Mouse (Mus musculus) C2C12 (cell line): ENCODE results near the gene Pdf. TPM values are rescaled to one million over a fixed set of nuclear protein-coding genes. Genes with fewer than 3 reads are reported as not detected.

Experiments
- H3K27me3 ChIP-seq: one replicate; pipeline ENCODE4 v1.6.1; 2011; ENCODE audit not compliant: control insufficient read depth, insufficient read depth, insufficient read length
- H3K36me3 ChIP-seq: one replicate; pipeline ENCODE4 v1.6.1; 2011; ENCODE audit not compliant: control insufficient read depth, insufficient read depth
- H3K4me3 ChIP-seq: one replicate; pipeline ENCODE4 v1.5.1; 2011; ENCODE audit warnings: mild to moderate bottlenecking, control low read depth; ENCODE audit not compliant: poor library complexity, insufficient read depth, severe bottlenecking
- H3K79me2 ChIP-seq: one replicate; pipeline ENCODE4 v1.6.1; 2011; ENCODE audit not compliant: control insufficient read depth, insufficient read depth
- H3K79me3 ChIP-seq: one replicate; pipeline ENCODE4 v1.6.1; 2011; ENCODE audit warnings: low read depth, control low read depth
- H3ac ChIP-seq: one replicate; pipeline ENCODE3; 2011; ENCODE audit warnings: low read depth; ENCODE audit not compliant: control insufficient read depth, insufficient read length
- CEBPB ChIP-seq: IDR thresholded peaks from one replicate; pipeline ENCODE4 v1.6.1; 2011; ENCODE audit warnings: low read depth, mild to moderate bottlenecking, control low read depth, moderate library complexity
- CTCF ChIP-seq: IDR thresholded peaks from one replicate; pipeline ENCODE4 v1.5.1; 2011; ENCODE audit not compliant: control insufficient read depth, insufficient read depth, insufficient read length
- FOSL1 ChIP-seq: IDR thresholded peaks from one replicate; pipeline ENCODE4 v1.8.0; 2011; ENCODE audit warnings: mild to moderate bottlenecking, low read length; ENCODE audit not compliant: poor library complexity, insufficient read depth, severe bottlenecking
- MAX ChIP-seq: IDR thresholded peaks from one replicate; pipeline ENCODE4 v1.6.1; 2011; ENCODE audit warnings: mild to moderate bottlenecking, control low read depth
- MYOD1 ChIP-seq: IDR thresholded peaks from one replicate; pipeline ENCODE4 v1.6.1; 2011; ENCODE audit warnings: low read depth; ENCODE audit not compliant: control insufficient read depth, insufficient read length
- MYOG ChIP-seq: IDR thresholded peaks from one replicate; pipeline ENCODE4 v1.6.1; 2011; ENCODE audit not compliant: control insufficient read depth, insufficient read length; ENCODE audit errors: extremely low read depth
- USF1 ChIP-seq: IDR thresholded peaks from one replicate; pipeline ENCODE4 v1.6.1; 2011; ENCODE audit warnings: low read depth, mild to moderate bottlenecking, control low read depth, moderate library complexity
- polyA plus RNA-seq: library from polyadenylated mRNA; unstranded; fragments of >200 nt; fragmentation: generic; extraction: Trizol; gene quantifications from one replicate; pipeline ENCODE4 v1.2.1, GENCODE M21; 2012; ENCODE audit warnings: missing spikeins

Gene Pdf
- polyA plus RNA-seq, 1 experiment: 27.2 TPM

GRCm38 (mm10) chr8:107031577-107032090 is 16.8 kb downstream of the Pdf start:
- H3K36me3 ChIP-seq: peaks cover 4% of the 10 kb centered on the region
- no peak for TF ChIP-seq FOSL1
- TF ChIP-seq CEBPB: no peak
- no peak for TF ChIP-seq MYOG
- no peak for TF ChIP-seq CTCF
- TF ChIP-seq MAX: no peak
- no peak for TF ChIP-seq USF1
- no peak for TF ChIP-seq MYOD1
- peaks cover 36% of the 10 kb centered on the region for H3K79me2 ChIP-seq
- H3K79me3 ChIP-seq: peaks cover 10% of the 10 kb centered on the region
- peak overlapping the region; percentile 93 for H3ac ChIP-seq
- H3K27me3 ChIP-seq: no peaks in the 10 kb centered on the region
- H3K4me3 ChIP-seq: peak overlapping the region; percentile 64

GRCm38 (mm10) chr8:107030650-107031576 is 17.5 kb downstream of the Pdf start, which contains the start of gene Vps4a:
TSS of gene Vps4a (plus strand) at chr8:107031222.
- no peak for TF ChIP-seq MYOG
- no peak for TF ChIP-seq MYOD1
- TF ChIP-seq MAX: no peak
- TF ChIP-seq CTCF: peak; percentile 94
- no peak for TF ChIP-seq FOSL1
- Histone ChIP-seq H3ac (peak within 1 kb of the TSS; percentile 93), H3K4me3 (peak within 1 kb of the TSS; percentile 64), H3K36me3 (peaks cover 4% of the 10 kb centered on the region), H3K79me2 (peaks cover 36% of the 10 kb centered on the region), H3K27me3 (no peaks in the 10 kb centered on the region), H3K79me3 (peaks cover 10% of the 10 kb centered on the region)

DNA sequence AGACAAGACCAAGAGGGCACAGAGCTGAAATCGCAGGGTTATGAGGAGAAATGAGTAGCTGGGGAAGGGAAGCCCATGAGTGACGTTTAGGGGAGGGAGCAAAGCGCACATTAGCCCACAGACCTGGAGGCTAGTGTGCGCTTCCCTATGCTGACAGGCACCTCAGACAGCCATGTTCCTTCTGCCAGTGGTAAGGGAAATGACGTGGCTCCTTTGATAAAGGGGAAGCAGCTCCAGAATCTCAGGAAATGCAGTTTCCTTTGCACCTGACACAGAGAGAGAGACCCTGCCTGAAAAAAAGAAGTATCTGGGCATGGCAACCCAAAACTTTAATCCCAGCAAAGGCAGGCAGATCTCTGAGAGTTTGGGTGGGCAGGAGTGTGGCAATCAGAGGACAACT is 18.4 kb downstream of the Pdf start:
- TF ChIP-seq MYOD1 (no peak), USF1 (no peak), MAX (no peak), CTCF (no peak), FOSL1 (no peak), MYOG (no peak), CEBPB (no peak)
- H3K79me2 ChIP-seq: peaks cover 36% of the 10 kb centered on the region
- peaks cover 10% of the 10 kb centered on the region for H3K79me3 ChIP-seq
- no peaks in the 10 kb centered on the region for H3K27me3 ChIP-seq
- H3K36me3 ChIP-seq: peaks cover 4% of the 10 kb centered on the region
- no peak overlapping the region for H3ac ChIP-seq
- H3K4me3 ChIP-seq: no peak overlapping the region

- H3K79me2 ChIP-seq: peaks cover 30% of the 10 kb centered on the region
- H3K4me3 ChIP-seq: no peak overlapping the region
- peaks cover 9% of the 10 kb centered on the region for H3K79me3 ChIP-seq
- H3ac ChIP-seq: no peak overlapping the region
- no peak for TF ChIP-seq FOSL1
- peak; percentile 76 for TF ChIP-seq USF1
- no peaks in the 10 kb centered on the region for H3K27me3 ChIP-seq
- peaks cover 4% of the 10 kb centered on the region for H3K36me3 ChIP-seq
Observed at GRCm38 (mm10) chr8:107029310-107029709, 19.1 kb downstream of the Pdf start.

- Histone ChIP-seq H3K79me2 (no peaks in the 10 kb centered on the region), H3K36me3 (no peaks in the 10 kb centered on the region), H3K27me3 (no peaks in the 10 kb centered on the region), H3K79me3 (no peaks in the 10 kb centered on the region), H3K4me3 (no peak overlapping the region), H3ac (no peak overlapping the region)
- TF ChIP-seq USF1: no peak
- TF ChIP-seq MYOD1: no peak
- no peak for TF ChIP-seq FOSL1
- no peak for TF ChIP-seq CTCF
- TF ChIP-seq MYOG: no peak
- TF ChIP-seq CEBPB: no peak
- no peak for TF ChIP-seq MAX
Observed at GRCm38 (mm10) chr8:107023479-107023878, 24.9 kb downstream of the Pdf start.

DNA sequence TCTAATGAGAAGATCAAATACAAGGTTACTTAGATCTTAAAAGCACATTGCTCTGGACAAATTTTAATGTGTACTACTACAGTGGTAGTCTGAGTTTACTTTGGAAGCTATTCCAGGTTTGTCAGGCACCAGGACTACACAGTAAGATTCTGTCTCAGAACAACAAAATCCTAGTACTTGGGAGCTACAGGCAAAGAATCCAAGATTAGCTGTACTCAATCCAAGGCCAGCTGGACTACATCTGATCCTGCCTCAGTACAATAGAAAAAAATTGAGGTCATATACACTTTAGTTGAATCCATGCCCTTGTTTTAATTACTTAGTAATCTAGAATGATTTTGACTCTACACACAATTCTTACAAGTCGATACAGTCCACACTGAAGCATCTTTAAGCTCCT is 33.5 kb downstream of the Pdf start:
- Histone ChIP-seq H3ac (no peak overlapping the region), H3K79me3 (no peaks in the 10 kb centered on the region), H3K27me3 (no peaks in the 10 kb centered on the region), H3K36me3 (peaks cover 25% of the 10 kb centered on the region), H3K4me3 (no peak overlapping the region), H3K79me2 (no peaks in the 10 kb centered on the region)
- no peak for TF ChIP-seq MAX
- TF ChIP-seq MYOG: no peak
- TF ChIP-seq MYOD1: no peak
- TF ChIP-seq CEBPB: no peak
- TF ChIP-seq USF1: no peak
- no peak for TF ChIP-seq FOSL1
